Mouse (Mus musculus) liver, postnatal 0 days (tissue): ENCODE results near the gene Gcnt1.

Source experiments
- CTCF ChIP-seq: sonication (generic); IDR thresholded peaks from 2 replicates; pipeline ENCODE4 v1.5.1; 2016; ENCODE audit warnings: antibody characterized with exemption, low read depth
- EP300 ChIP-seq: IDR thresholded peaks from 2 replicates; pipeline ENCODE4 v1.6.1; 2016; ENCODE audit warnings: antibody characterized with exemption, low read depth, mild to moderate bottlenecking

GRCm38 (mm10) chr19:17359315-17359890, 13.2 kb downstream of the Gcnt1 start:
- TF ChIP-seq CTCF (no peak), EP300 (no peak)
